26 mouse cellular contexts compared by ENCODE assay signal in genomic region chr9:108484021-108484420, GRCm38 (mm10).
"Had no signal": no experiment of that assay in that cellular context is flagged by ENCODE, and none has a peak within 500 bp of the region (broad histone marks: within the 10 kb centered on the region; RNA-seq: fewer than 3 reads in every experiment).

No protein-coding gene starts in this region.

- H3K4me2 ChIP-seq: heart, embryonic 11.5 days; hindbrain, embryonic 12.5 days; hindbrain, embryonic 14.5 days; intestine, embryonic 15.5 days; kidney, embryonic 15.5 days; limb, embryonic 13.5 days; limb, embryonic 15.5 days; liver, embryonic 12.5 days had no signal

- H3K4me3 ChIP-seq: hindbrain, embryonic 10.5 days; hindbrain, embryonic 12.5 days; intestine, embryonic 15.5 days; kidney, embryonic 15.5 days; limb, embryonic 13.5 days; limb, embryonic 15.5 days; liver, embryonic 12.5 days had no signal

- H3K27ac ChIP-seq: heart, adult 2 months; hindbrain, embryonic 10.5 days; hindbrain, embryonic 12.5 days; hindbrain, embryonic 14.5 days; intestine, embryonic 15.5 days; kidney, embryonic 15.5 days; kidney, postnatal 0 days; limb, embryonic 13.5 days; limb, embryonic 15.5 days; liver, embryonic 12.5 days; liver, embryonic 14.5 days had no signal

- H3K27me3 ChIP-seq: hindbrain, embryonic 12.5 days; intestine, embryonic 15.5 days; kidney, embryonic 15.5 days; limb, embryonic 13.5 days; limb, embryonic 15.5 days had no signal

- DNase-seq: gastrocnemius, postnatal 14 days; gastrocnemius, postnatal 36 days; heart, adult 2 months; heart, postnatal 14 days; heart, postnatal 4 days; kidney, adult 18-20 months; kidney, adult 9 months; kidney, postnatal 14 days; kidney, postnatal 36 days; layer of hippocampus, adult 9-11 months; layer of hippocampus, postnatal 36 days; left cerebral cortex, postnatal 4 days had no signal

- H3K9ac ChIP-seq: hindbrain, embryonic 12.5 days; hindbrain, embryonic 14.5 days; intestine, embryonic 15.5 days; kidney, embryonic 15.5 days; limb, embryonic 15.5 days; liver, embryonic 12.5 days; liver, embryonic 14.5 days had no signal

- ATAC-seq: hindbrain, embryonic 16.5 days; inflammation-experienced regulatory T-cells, adult 6 months; intestine, embryonic 15.5 days; intestine, postnatal 0 days; liver, embryonic 12.5 days had no signal

- H3K9me3 ChIP-seq: hindbrain, embryonic 10.5 days; hindbrain, embryonic 12.5 days; intestine, embryonic 15.5 days; kidney, embryonic 15.5 days; limb, embryonic 13.5 days; limb, embryonic 15.5 days; liver, embryonic 12.5 days had no signal
